Mouse (Mus musculus): ENCODE data around the gene Ap1g2.

DNA sequence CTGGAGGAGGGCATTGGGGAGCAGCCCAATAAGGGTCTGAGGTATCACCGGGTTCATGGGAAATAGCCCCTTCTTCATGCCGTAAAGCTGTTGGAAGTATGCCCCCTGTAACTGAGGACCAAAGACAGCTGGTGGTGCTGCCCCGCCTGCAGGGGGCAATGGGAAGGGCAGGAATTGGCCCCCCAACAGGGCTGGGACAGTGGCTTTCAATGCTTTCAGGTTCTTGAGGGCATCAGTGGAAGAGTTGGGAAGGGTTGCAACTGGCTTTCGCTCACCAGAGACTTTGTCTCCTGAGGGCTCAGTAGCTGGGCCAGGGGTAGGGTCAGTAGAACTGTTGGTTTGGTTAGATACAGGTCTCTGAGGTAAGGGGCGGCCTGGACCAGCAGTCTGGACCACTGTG, 43.3 kb downstream of the Ap1g2 start:
- TF ChIP-seq POLR2A (IDR thresholded peaks at IDR 0.05; ENCODE audit: borderline replicate concordance, control insufficient read depth, low read depth, low read length) (no peak), CTCF (IDR thresholded peaks at IDR 0.05; ENCODE audit: control insufficient read depth, insufficient read depth, low read length) (no peak)

All from bone marrow, adult 2 months (tissue).